Mouse (Mus musculus) liver (tissue): ENCODE results near the gene Vmn1r13.
"Not testable (repeated sequence)": the region's sequence is repeated elsewhere in the genome, so short reads cannot be mapped to it uniquely, and the experiment has no call there.

Experiments used
- DNase-seq: peaks from one replicate; pipeline ENCODE4 v3.0.0-alpha.2; 2020; ENCODE audit warnings: mixed read lengths

Vmn1r13 gene

DNA sequence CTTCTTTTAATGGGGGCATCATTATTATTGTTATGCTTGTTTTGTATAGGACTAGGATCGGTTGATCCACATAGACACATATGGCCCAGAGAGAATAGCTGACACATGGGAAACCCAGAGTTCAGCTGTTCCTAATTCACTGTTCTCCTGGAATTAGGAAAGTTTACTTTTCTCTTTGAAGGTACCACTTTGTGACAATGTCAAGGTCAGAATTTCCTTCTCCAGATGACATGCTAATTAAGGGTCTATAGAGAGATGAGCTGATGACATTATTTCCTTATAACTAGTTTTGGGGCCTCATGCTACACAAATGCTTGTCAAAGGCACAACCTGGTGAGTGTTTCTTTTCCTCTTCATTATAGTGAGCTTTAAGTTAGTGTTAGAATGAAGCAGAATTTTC, at the start of gene Vmn1r13:
Gene Vmn1r13, plus strand, starts transcription at position 301 of the 400 bp plus-strand sequence.
- DNase-seq, result not testable (repeated sequence)

- no peak for DNase-seq
Observed at GRCm38 (mm10) chr6:57156619-57157018, 46.5 kb upstream of the Vmn1r13 start, which contains the start of gene Vmn1r12. Gene Vmn1r12, plus strand, starts transcription at chr6:57156919.

GRCm38 (mm10) chr6:57190016-57190415, 13.1 kb upstream of the Vmn1r13 start:
- DNase-seq, result not testable (repeated sequence)

- DNase-seq, result no peak
Observed at GRCm38 (mm10) chr6:57231386-57231785, 28.3 kb downstream of the Vmn1r13 start, which contains the start of gene Vmn1r14. Gene Vmn1r14, plus strand, starts transcription at chr6:57231686.

- DNase-seq, result no peak
Observed at GRCm38 (mm10) chr6:57257652-57258051, 54.6 kb downstream of the Vmn1r13 start, which contains the start of gene Vmn1r15. Gene Vmn1r15, plus strand, starts transcription at chr6:57257952.

DNA sequence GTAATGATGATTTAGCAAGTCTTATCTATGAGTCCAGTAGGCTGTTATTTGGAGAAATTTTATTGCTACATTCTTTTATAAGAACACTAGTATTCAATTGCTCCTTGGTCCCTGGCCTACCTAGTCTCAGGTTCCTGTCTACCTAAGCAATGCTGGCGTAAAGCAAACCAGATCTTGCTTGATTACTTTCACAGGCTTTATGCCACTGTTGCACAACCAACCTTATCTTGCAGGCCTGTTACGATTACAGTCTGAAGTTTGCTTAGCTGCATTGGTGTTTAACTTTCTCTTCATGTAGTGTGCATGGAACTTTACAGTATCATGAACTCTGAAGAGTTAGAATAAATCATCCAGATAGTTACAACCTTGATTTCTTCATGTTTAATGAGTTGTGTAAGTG, 57.9 kb downstream of the Vmn1r13 start:
- DNase-seq, result no peak
